Mouse (Mus musculus) erythroid progenitor cell, adult 5-6 weeks (primary cell): ENCODE measurements around the gene Ipo13. TPM values are rescaled to one million over a fixed set of nuclear protein-coding genes. Genes with fewer than 3 reads are reported as not detected.

Source experiments
- ATAC-seq: replicated peaks from 2 replicates; pipeline ENCODE4 v1.8.0; 2016; ENCODE audit warnings: moderate number of reproducible peaks, mild to moderate bottlenecking, moderate TSS enrichment, inconsistent platforms; ENCODE audit not compliant: poor library complexity, low FRiP score, severe bottlenecking
- total RNA-seq, 2 experiments: library from RNA; stranded (forward) in 1 of 2; stranded (reverse) in 1 of 2; fragments of 150-400 nt in 1 of 2; fragments of 186-747, 209-891 nt in 1 of 2; gene quantifications; 2 replicates each; pipeline versions ENCODE4 v1.2.3 to v1.2.4; 2015 to 2017; ENCODE audit warnings: low replicate concordance in 2 of 2

Gene Ipo13
- total RNA-seq (2015; ENCODE audit: low replicate concordance) (10.5 and 19.1 TPM in 2 replicates), total RNA-seq (2017; ENCODE audit: low replicate concordance) (14.5 and 17.9 TPM in 2 replicates)

DNA sequence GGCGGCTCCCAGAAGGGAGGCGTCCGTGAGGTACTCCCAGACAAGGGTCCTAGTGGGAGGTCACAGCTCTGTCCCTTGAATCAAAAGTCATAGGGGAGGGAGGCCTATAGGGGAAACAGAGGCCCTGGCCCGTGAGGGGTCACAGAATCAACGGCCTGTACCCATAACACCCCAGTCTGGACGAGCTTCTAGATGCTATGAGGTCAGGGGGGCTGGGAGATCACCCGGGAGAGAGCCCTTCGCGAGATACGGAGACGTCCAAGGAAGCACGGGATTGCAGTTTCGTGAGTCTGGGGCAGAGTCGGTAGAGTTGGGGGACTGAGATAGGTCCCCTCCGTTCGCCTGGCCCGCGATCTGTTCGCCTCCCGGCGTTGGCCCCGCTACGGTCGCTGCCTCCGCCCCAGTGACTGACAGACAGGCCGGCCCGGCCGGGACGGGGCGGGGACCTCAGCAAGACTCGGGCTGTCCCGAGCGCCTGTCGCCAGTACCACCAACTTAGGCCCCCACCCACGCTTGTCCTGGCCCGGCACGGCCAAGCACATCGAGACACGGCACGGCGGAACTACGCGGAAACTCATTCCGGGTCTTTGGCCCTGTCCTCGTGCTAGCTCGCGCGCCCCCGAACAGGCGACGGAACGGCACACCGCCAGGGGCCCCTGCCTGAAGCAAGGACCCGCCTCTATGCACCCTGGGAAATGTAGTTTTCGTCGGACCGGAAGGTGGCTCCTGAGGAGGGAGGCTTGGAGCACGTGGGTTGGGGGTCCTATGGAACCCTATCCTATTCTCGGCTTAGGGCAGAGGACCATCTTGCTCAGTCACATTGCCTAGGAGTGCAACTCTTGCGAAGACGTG, at the start of gene Ipo13:
Ipo13 (minus strand) TSS at position 409 of the 852 bp plus-strand sequence.
- ATAC-seq, result peak; percentile 92

DNA sequence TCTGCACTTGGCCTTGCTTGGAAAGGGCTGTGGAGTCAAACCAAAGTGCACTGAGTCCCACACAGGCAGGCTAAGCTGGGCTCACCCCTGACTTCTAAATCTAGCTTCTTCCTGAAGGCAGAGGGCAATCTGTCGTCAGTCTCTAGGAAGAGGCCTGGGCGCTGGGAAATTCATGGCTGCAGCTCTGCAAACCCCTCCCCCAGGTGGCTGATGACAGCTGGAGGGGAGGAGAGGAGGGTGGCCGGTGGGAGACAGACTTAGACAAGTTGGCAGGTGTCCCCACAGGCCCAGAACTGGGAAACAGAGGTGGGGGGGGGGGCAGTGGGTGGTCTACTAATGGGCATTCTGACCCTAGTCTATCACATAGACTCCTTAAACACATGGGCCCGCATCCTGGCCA, 42.7 kb upstream of the Ipo13 start:
- no peak for ATAC-seq

DNA sequence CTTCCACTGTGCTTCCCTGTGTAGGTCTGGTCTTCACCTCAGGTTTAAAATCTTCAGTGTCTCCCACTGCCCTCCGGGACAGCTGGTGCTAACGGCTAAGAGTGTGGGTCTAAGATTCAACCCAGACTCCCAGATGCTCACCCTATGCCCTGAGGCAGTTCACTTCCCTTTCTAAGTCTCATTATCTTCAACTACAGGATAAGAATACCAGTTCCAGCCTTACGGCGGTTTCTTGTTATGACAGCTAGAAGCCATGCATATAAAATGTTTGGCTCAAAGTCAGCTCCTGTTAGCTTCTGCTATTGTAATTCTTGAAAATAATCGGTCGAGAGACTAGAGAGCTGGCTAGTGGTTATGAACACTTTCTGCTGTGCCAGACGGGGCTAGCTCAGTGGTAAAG, 32.7 kb upstream of the Ipo13 start:
- no peak for ATAC-seq

DNA sequence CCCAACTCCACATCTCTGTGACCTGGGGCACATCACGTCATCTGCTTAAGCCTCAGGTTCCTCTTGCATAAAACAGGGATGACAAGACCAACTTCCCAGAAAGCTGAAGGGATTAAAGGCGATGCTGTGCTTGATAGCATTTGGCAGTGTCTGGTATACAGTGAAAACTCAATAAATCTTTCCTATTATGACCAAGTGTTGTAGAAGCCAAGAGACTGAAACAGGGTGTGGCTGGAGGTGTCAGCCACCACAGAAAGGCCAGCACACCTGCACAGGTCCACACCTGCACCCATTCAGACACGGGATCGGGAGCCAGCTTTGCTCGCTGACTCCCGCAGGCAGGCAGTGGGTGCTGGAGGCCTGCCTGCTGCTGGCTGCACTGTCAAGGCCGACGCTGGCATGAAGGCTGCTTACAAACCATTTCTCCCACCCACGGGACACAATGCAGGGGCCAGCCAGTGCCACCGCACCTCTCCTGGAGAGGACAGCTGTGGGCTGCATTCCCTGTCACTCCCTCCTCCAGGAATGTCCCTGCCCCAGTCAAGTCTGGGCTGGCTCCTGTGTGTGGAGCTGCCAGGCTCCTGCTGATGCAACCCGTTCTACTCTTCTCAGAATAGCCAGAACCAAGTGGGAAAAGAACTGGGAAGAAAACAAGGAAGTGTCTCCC, 32.0 kb upstream of the Ipo13 start:
- no peak for ATAC-seq

DNA sequence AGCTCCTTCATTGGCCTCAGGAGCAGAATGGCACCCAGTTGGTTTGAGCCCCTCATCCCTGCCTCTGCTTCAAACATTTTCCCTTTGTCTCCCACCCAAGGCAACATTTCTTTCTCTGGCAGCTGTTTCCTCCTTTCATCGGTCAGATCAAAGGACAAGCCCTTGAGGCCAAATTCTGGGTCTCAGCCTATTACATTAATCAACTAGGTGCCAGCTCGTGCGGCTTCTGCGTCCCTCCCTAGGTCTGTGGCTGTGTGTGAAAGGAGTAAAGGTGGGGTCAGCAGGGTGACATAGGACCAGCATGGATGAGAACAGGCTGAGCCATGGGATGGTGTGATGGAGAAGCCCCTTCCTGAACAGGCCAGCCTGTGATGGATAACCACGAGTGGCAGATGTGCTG, 28.5 kb upstream of the Ipo13 start:
- no peak for ATAC-seq

DNA sequence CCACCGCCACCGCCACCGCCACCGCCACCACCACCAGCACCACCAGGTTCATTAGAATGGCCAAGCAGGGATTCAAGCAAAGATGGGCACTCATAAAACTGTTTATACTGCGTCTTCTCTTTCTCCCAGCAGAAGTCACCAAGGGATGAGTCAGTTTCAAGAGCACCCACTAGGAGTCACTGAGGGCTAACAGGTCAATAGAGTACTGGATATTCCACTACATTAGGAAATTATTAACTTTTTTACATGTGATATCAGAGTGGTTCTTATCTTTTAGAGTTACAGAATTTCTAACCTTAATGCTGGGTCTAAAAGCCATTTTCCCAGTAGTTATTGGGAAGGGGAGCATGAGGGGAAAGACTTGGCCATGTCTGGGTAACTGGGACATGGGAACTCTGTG, 22.2 kb upstream of the Ipo13 start:
- ATAC-seq, result no peak

DNA sequence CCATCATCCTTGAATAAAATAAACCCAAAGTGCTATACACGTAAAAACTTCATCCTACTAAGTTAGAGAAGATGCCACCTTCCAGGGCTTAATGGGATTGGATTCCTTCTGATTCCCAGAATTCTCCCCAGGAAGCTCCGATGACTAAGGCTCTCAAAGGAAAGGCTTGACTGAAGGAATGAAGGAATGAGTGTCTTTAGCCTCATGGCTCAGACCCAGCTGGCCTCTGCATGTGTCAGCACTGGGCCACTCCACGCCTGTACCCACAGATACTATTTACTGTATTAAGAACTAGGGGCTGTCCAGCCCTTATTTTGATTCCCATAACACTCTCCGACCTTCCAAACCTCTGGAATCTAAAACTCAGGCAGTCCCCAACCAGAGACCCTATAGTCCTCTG, 19.3 kb upstream of the Ipo13 start:
- ATAC-seq, result no peak

DNA sequence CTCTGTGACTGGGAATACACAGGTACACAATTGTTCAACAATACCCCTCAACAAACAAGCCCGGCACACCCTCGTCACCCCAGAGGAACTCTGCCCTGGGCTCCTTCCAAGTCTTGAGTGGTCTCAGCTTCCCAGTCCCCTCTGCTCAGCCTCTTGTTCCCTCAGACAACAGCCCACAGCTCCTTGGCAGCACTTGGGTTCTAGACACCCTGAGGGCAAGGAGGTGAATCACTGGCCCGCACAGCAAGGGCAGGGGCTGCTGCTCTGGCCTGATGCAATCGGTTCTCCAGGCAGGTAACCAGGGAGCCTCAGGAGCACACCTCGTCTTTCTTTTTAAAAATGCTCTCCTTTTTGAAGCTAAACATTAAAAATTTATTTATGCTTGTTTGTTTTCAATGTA, 18.4 kb upstream of the Ipo13 start:
- ATAC-seq, result no peak

DNA sequence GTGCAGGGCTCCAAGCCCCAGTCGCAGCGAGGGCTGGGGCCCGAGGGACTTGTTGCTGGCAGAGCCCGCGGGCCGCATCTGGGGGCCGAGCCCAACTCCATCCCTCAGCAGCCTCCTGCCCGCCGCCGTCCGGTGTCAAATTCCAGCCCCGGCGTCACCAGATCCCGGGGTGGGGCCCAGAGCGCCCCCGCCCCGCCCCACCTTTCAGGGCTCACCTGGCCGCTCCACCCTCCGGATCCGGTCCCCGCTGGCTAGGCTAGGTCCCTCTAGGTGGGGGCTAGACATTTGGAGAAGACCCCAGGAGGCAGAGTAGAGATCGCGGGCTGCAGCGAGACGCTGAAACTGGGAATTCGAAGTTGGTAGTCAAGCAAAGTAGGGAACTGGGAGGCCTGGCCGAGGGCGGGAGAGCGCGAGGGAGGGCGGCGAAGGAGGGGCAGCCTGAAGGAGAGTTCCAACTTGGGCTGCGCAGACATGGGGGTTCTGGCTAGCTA, 14.6 kb upstream of the Ipo13 start, which contains the start of gene Artn:
Artn (minus strand) TSS at position 373 of the 491 bp plus-strand sequence.
- peak; percentile 17; the same call in 1 of the 2 replicates for ATAC-seq

DNA sequence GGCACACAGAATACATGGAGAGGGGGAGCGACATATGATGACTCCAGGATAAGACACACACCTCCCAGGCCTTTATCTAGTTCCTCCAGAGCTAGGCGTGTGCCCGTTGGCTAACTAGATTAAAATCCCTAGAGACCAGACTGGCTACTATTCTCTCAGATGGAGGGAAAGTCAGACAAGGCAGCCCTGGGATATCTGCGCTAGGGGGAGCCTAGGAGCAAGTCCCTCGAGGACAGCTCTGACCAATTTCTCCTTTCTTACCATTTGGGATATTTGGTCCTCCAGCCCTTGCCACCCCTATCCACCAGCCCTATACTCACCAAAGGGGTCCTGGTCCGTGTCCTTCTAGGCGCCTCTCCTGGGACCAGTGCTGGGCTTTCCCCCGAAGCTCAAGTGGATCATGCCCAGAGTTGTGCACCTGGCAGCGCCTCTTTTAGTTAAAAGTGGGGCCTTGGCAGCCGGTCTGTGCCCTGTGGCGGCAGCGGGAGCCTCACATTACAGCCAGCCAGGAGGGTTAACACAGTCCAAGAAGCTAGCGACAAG, 14.0 kb upstream of the Ipo13 start:
- ATAC-seq, result peak; percentile 87

DNA sequence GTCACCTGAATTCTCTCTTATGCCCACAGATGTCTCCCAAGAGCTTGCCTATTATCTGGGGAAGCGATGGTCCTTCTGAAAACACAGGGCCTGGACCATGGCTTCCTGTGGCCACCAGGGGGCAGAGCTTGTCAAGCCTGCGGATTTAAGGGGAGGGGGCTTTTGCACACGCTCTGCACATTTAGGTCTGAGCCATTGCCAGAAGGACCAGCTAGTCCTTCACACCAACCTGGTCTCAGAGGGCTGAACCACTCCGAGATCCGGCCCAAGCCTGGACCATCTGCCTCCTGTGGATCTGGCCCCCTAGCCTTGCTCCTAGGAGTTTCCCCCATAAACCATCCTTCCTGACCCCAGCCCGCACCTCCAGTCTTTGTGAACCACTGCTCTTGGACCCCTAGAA, 13.4 kb upstream of the Ipo13 start:
- ATAC-seq, result peak; percentile 57

DNA sequence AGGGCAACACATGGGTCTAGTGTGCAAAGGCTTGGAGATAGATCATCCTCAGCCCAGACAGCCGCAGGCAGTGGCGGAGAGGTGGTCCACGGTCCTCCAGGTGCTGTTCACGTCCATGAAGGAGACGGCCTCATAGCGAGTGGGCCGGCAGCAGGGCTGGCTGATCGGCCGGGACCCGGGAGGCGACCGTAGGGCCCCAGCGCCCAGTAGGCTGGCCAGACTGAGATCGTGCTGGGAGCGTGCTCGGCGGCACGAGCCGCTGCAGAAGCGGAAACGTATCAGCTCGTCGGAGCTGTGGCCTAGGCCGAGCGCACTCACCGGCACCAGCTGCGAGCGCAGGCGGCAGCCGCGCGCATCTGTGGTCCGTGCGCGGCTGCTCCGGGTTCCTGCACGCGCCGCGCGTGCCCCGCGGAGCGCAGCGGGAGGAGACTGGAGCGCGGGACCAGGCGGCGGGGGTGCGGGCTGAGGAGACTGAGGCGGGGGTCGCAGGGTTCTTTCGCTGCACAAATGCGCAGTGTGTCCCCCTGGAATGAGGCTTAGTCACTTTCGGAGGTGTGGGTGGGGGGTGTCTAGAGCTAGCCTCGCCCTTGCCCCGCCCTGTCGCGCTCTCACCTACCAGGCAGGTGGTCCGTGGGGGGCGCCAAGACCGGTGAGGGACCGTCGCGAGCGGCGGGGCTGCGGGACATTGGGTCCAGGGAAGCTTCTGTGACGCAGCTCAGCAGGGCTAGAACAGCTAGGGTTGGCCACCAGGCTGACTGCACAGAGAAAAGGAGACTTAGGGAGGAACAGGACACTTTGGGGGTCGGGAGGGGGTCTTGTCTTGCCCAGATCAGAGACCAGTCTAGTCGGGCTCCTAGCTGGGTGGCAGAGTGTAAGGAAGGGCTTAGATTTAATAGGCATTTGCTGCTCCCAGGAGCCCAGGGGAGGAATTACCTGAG, 12.0 kb upstream of the Ipo13 start:
- ATAC-seq, result no peak

DNA sequence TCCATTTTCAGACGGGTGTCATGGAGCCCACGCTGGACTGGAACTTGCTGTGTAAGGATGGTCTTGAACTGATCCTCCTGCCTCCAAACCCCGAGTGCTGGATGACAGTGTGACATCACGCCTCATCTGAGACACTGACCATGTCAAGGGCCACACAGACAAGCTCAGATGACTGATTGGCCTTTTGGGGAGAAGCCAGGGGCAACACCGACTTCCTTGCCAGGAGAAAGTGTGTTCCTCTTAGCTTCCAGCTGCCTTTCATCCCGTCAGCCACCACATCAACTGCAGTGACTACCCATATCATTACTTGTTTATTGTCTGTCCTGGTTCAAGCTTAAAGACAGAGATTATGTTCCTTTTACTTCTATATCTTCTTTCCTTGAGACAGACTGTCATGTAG, 10.1 kb upstream of the Ipo13 start:
- ATAC-seq, result no peak

DNA sequence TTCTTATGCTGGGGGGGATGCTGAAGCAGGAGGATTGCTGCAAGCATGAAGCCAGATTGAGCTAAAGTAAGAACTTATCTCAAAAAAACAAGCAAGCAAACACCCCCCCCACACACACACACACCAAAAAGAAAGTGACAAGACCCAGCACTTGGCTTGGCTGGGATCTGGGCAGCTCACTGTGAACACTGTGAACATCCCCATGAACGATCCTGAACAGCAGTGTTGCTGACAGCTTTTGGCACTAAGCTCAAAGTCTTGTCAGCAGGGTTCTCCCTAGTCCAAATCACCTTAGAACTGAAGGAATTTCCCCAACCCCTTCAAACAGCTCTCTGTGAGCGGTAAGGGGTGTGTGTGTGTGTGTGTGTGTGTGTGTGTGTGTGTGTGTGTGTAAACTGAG, 8.7 kb upstream of the Ipo13 start:
- no peak for ATAC-seq

DNA sequence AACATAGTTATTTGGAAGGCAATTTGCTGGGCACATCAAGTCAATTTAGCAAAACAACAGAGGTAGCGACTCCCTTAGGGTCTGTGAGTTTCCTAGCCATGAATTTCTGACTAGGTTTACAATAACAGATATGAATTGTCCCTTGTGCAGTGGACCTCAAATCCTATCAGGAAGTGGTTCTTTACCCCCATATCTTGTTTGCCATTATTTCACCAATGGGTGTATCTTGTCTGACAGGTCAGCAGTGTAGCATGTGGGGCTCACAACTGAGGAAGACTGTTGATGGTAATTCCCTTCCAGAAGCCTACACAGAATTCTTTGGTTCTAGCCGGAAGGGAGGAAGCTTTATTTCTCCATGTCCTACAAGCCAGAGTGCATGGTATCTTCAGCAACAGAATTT, 6.6 kb upstream of the Ipo13 start:
- no peak for ATAC-seq

DNA sequence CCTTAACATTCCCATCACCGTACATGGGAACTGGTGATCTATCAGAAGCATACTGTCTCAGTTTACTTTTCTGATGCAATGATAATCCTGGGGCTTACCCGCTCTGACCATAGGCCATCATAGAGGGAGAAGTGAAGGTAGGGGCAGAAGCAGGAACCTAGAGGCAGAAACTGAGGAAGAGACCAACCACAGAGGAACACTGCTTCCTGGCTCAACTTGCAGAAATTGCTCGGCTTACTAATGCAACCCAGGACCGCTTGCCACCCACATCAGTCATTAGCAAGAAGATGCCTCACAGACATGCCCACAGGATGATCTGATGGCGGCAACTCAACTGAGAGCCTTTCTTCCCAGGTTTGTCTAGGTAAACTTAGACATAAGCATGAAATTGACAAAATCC, 4.0 kb upstream of the Ipo13 start:
- ATAC-seq, result no peak

DNA sequence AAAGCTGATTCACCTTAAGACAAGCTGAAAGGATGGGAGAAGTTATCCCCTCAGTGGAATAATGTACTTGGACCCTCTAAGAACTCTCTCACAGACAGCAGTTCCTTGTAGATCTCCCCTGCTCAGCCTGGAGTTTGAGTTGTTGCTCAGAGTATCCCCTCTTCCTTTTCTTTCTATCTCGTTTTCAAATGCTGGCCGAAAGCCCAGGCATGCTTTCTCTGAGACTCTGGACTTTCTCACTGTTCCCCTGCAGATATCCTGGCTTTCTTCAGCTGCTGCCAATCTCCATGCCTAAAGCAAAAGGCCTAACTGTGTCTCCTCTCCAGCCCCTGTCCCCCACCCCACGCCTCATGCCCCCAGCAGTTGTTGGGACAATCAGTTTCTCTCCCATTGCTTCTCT, 3.5 kb upstream of the Ipo13 start:
- no peak for ATAC-seq

DNA sequence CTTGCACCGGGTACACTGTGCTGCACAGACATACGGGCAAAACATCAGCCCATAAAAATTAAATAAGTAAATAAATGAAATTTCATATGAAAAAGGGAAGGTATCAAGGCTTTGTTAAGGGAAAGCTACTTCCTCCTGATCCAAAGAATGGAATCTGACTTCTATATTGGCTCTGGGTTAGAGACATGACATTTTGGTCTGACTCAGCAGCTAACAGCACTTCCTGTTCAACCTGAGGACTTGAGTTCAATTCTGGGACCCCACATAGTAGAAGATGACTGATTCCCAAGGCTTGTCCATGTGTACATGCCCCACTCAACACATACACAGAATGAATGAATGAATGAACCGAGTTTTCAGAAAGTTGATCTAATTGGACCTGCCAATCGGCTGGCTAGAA, 3.0 kb upstream of the Ipo13 start:
- ATAC-seq, result no peak

DNA sequence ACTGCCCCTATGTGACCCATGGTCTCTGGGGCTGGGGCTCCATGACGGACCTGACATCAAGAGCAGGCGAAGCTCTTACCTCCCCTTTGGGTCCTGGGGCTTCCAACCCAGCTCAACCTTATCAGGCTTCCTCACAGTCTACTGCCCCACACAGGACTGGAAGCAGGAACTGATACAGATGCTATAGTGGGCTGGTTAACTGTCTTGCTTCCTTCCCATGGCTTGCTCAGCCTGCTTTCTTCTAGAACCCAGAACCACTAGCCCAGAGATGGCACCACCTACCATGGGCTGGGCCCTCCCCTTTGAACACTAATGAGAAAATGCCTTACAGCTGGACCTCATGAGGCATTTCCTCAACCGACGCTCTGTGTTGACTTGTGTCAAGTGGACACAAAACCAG, 2.6 kb upstream of the Ipo13 start:
- ATAC-seq, result no peak

DNA sequence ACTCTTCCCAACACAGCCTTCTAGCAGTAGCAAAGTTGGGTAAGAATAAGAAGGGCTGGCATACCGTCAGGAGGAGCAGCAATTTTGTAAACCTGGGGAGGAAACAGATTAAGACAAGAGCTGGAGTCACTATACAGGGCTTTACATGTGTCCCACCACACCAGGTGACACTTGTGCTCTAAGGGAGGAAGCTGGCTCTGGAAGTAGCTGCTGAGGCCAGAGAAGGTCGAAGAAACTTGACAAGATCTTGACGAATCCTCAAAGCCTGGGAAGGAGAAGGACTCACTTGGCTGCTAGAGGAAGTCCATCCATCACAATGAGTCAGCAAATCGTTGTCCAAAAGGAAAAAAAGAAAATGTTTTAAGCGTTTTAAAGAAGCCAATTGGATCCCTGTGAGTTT, 1.6 kb upstream of the Ipo13 start:
- ATAC-seq, result no peak
